Mouse (Mus musculus) forebrain, embryonic 13.5 days (tissue): ENCODE results near the gene Map4k4. TPM values are rescaled to one million over a fixed set of nuclear protein-coding genes. Genes with fewer than 3 reads are reported as not detected.

Experiments used
- ATAC-seq: fragments of 200-750 bp; cut with Nextera tagmentation; 2 replicates; pipeline ENCODE4 v1.8.0; 2017
- H3K27ac ChIP-seq: fragments of 300-500 bp; sonication (generic); 2 replicates; pipeline ENCODE4 v1.5.1; 2015; ENCODE audit warnings: inconsistent platforms, mild to moderate bottlenecking, moderate library complexity
- H3K27me3 ChIP-seq: fragments of 300-500 bp; sonication (generic); 2 replicates; pipeline ENCODE4 v1.6.1; 2015; ENCODE audit warnings: mild to moderate bottlenecking, inconsistent platforms
- H3K36me3 ChIP-seq: fragments of 300-500 bp; sonication (generic); 2 replicates; pipeline ENCODE4 v1.6.1; 2015; ENCODE audit warnings: mild to moderate bottlenecking, inconsistent platforms; ENCODE audit not compliant: poor library complexity, severe bottlenecking
- H3K4me1 ChIP-seq: fragments of 300-500 bp; sonication (generic); 2 replicates; pipeline ENCODE4 v1.6.1; 2015; ENCODE audit warnings: inconsistent platforms
- H3K4me2 ChIP-seq: fragments of 300-500 bp; sonication (generic); 2 replicates; pipeline ENCODE4 v1.6.1; 2015; ENCODE audit warnings: inconsistent platforms, mild to moderate bottlenecking, moderate library complexity
- H3K4me3 ChIP-seq: fragments of 300-500 bp; sonication (generic); 2 replicates; pipeline ENCODE4 v1.5.1; 2015; ENCODE audit warnings: mild to moderate bottlenecking, inconsistent platforms
- H3K9ac ChIP-seq: fragments of 300-500 bp; sonication (generic); 2 replicates; pipeline ENCODE4 v1.6.1; 2015; ENCODE audit warnings: mild to moderate bottlenecking, inconsistent platforms
- H3K9me3 ChIP-seq: fragments of 300-500 bp; sonication (generic); replicated peaks from 2 replicates; pipeline ENCODE4 v1.6.1; 2016; ENCODE audit warnings: inconsistent platforms
- WGBS: fragments of 180-500 bp; shearing (Covaris S2); methylation state at CpG from one replicate; pipeline ENCODE4 v1.1.7; 2015; 5-methylcytosine and 5-hydroxymethylcytosine counted together
- polyA plus RNA-seq: library from polyadenylated mRNA; unstranded; fragments of >200 nt; fragmentation: Nextera tagmentation; extraction: Ambion mirVana; gene quantifications from 2 replicates; pipeline ENCODE4 v1.2.1, GENCODE M21; 2015

Gene Map4k4
- polyA plus RNA-seq, 1 experiment from 2014 or later = 49.9 TPM

DNA sequence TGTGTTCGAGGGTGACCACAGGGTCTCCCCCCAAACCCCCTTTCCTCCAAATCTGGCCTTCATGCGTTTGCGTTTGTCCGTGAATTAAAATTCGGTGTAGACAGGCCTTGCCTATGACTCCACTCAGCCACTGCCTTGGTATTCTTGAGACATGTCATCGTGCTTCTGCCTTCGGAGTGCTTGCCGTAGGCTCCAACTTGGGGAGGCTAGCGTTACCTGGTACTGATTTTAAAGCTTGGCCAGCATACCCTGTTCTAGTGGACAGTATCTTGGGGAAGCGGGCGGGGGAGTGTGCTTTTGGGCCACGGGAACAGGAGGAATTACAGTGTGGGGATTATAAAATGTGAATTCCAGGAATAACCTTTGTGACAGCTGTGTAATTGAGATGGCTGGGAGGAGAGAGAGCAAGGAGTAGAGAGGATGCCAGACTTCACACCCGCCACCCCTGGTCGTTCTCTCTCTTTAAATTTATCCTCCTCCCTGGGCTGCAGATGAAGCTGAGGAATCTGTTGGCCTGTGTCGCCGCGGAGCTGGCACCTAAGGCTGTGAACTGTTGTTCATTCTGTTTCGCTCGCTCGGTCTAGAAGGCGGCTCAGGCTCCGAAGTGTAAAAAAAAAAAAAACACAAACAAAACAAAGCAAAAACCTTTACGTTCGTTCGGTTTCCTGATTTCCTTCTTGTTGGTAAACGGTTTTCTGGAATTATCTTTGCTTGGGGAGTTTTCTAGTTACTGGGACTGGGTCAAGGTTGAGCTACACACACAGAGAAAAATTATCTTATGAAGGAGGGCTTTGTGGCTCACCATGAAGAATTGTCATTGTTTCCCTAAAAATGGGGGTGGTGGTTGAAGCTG, 1.4 kb downstream of the Map4k4 start:
- peaks cover 51% of the 10 kb centered on the region for H3K4me1 ChIP-seq

DNA sequence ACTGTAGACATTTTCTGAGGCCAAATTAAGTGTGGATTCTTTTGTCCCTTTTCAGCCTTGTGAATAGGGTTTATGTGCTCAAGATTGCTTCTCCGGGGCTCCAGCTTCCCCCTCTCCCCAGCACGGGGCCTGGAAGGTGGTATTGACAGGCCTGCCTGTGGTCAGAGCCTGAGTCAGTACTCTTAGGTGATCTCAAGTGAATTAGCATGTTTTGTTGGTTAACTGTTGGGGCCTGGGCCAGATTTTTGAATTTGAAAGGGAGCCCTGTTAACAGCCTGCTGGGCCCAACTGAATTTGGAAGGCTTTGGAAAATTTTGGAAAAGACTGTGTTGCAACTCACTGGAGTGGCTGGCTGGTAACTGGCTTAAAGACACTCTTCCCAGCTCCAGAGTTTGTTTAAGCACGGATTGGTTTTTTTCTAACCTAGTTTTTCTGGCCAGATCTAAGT, 2.0 kb downstream of the Map4k4 start:
- Histone ChIP-seq H3K4me1 (peaks cover 58% of the 10 kb centered on the region), H3K9ac (peak overlapping the region; percentile 100), H3K4me2 (peak overlapping the region; percentile 83), H3K27me3 (no peaks in the 10 kb centered on the region), H3K36me3 (peaks cover 20% of the 10 kb centered on the region), H3K9me3 (no peaks in the 10 kb centered on the region), H3K4me3 (peak overlapping the region; percentile 96), H3K27ac (peak overlapping the region; percentile 99)
- no peak for ATAC-seq
- WGBS = under 1% methylated on average over 3 of the region's 3 CpGs

More for the DNA sequence above, 1.4 kb downstream of the Map4k4 start:
- Histone ChIP-seq H3K27ac (peak overlapping the region; percentile 99), H3K4me2 (peak overlapping the region; percentile 83), H3K4me3 (peak overlapping the region; percentile 96), H3K27me3 (no peaks in the 10 kb centered on the region), H3K9ac (peak overlapping the region; percentile 100), H3K9me3 (no peaks in the 10 kb centered on the region), H3K36me3 (peaks cover 20% of the 10 kb centered on the region)
- WGBS = under 1% methylated on average over 26 of the region's 26 CpGs
- ATAC-seq = no peak

- Histone ChIP-seq H3K27ac (no peak overlapping the region), H3K9ac (peak overlapping the region; percentile 30), H3K36me3 (peaks cover 23% of the 10 kb centered on the region), H3K9me3 (no peaks in the 10 kb centered on the region), H3K4me3 (peak overlapping the region; percentile 1; the same call in 1 of the 2 replicates), H3K4me2 (peak overlapping the region; percentile 83), H3K4me1 (peaks cover 73% of the 10 kb centered on the region), H3K27me3 (no peaks in the 10 kb centered on the region)
- WGBS = 89% methylated on average over 3 of the region's 3 CpGs
- no peak for ATAC-seq
Observed at GRCm38 (mm10) chr1:39904720-39905119, 4.0 kb downstream of the Map4k4 start.

DNA sequence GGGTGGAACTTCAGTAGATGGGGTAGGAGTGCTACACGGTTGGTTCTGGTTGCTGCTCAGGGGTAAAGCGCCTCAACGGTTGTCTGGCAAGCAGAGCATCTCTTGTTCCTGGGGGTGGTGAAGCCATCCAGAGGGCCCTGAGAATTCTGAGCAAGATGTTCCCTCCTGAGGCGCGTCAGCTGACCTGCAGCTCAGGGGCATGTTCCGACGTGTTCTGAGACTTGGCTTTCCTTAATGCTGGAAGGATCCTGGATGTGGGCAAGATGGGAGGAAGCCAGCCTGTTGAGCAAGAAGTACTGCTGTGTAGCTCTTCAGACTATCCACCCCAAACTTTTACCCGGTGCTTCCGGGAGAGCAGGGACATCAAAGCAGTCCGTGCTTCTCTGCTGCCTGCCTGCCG, 6.2 kb downstream of the Map4k4 start:
- H3K9ac ChIP-seq = no peak overlapping the region; the same call in 1 of the 2 replicates
- no peaks in the 10 kb centered on the region for H3K27me3 ChIP-seq
- WGBS = 77% methylated on average over 11 of the region's 11 CpGs
- H3K36me3 ChIP-seq = peaks cover 39% of the 10 kb centered on the region
- H3K4me3 ChIP-seq = no peak overlapping the region
- no peak for ATAC-seq
- peaks cover 88% of the 10 kb centered on the region for H3K4me1 ChIP-seq
- H3K4me2 ChIP-seq = peak overlapping the region; percentile 37
- H3K27ac ChIP-seq = no peak overlapping the region
- H3K9me3 ChIP-seq = no peaks in the 10 kb centered on the region

DNA sequence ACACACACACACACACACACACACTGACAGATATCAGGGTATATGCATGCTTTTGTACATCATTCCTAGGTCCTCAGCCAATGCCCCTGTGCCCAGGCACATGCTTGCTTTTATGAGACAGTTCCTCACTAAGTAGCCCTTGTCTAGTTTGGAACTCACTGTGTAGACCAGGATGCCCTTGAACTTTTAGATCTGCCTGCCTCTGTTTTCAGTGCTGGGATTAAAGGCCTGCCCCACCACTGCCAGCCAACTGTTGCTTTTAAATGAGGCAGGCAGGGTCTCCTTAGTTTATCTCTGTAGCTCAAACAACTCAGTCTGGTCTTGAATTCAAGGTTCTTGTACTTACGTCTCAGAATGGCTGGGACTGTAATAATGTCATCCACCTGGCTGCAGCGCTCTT, 8.3 kb downstream of the Map4k4 start:
- ATAC-seq = no peak
- Histone ChIP-seq H3K9ac (no peak overlapping the region), H3K4me2 (no peak overlapping the region), H3K4me1 (peaks cover 92% of the 10 kb centered on the region), H3K27ac (no peak overlapping the region), H3K27me3 (no peaks in the 10 kb centered on the region), H3K4me3 (no peak overlapping the region), H3K9me3 (no peaks in the 10 kb centered on the region), H3K36me3 (peaks cover 51% of the 10 kb centered on the region)
- 97% methylated on average over 2 of the region's 2 CpGs for WGBS

GRCm38 (mm10) chr1:39911446-39911845, 10.7 kb downstream of the Map4k4 start:
- no peak overlapping the region for H3K4me3 ChIP-seq
- WGBS = 73% methylated on average over 3 of the region's 3 CpGs
- H3K4me1 ChIP-seq = peaks cover 69% of the 10 kb centered on the region
- H3K9me3 ChIP-seq = no peaks in the 10 kb centered on the region
- no peaks in the 10 kb centered on the region for H3K27me3 ChIP-seq
- ATAC-seq = peak; percentile 46
- H3K9ac ChIP-seq = no peak overlapping the region
- H3K4me2 ChIP-seq = no peak overlapping the region
- H3K27ac ChIP-seq = no peak overlapping the region
- H3K36me3 ChIP-seq = peaks cover 49% of the 10 kb centered on the region

GRCm38 (mm10) chr1:39913256-39913655, 12.5 kb downstream of the Map4k4 start:
- Histone ChIP-seq H3K4me2 (no peak overlapping the region), H3K9me3 (no peaks in the 10 kb centered on the region), H3K9ac (no peak overlapping the region), H3K36me3 (peaks cover 55% of the 10 kb centered on the region), H3K4me3 (no peak overlapping the region), H3K4me1 (peaks cover 61% of the 10 kb centered on the region), H3K27ac (no peak overlapping the region), H3K27me3 (no peaks in the 10 kb centered on the region)
- WGBS = 86% methylated on average over 4 of the region's 4 CpGs
- ATAC-seq = no peak

DNA sequence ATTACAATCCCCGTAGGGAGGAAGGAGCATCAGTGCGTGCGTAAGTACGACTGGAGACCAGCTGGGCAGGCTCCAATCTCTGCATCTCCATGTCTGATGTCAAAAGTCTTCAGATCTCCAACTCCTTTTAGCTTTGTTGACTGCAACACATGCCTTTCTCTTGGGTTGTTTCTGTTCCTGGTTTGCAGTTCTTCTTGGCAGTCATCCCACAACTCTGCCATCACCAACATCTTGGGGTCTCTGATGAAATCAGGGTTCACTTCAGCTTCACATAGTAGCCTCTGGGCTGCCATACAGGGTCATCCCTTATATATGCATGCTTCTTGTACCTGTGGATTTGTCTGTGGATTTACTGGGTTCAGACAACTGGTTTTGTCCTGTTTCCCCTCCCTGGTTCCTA, 15.4 kb downstream of the Map4k4 start:
- no peak for ATAC-seq
- Histone ChIP-seq H3K36me3 (peaks cover 40% of the 10 kb centered on the region), H3K9ac (no peak overlapping the region), H3K27ac (no peak overlapping the region), H3K9me3 (no peaks in the 10 kb centered on the region), H3K4me3 (no peak overlapping the region), H3K4me2 (no peak overlapping the region), H3K4me1 (peaks cover 56% of the 10 kb centered on the region), H3K27me3 (no peaks in the 10 kb centered on the region)
- 95% methylated on average over 4 of the region's 4 CpGs for WGBS

DNA sequence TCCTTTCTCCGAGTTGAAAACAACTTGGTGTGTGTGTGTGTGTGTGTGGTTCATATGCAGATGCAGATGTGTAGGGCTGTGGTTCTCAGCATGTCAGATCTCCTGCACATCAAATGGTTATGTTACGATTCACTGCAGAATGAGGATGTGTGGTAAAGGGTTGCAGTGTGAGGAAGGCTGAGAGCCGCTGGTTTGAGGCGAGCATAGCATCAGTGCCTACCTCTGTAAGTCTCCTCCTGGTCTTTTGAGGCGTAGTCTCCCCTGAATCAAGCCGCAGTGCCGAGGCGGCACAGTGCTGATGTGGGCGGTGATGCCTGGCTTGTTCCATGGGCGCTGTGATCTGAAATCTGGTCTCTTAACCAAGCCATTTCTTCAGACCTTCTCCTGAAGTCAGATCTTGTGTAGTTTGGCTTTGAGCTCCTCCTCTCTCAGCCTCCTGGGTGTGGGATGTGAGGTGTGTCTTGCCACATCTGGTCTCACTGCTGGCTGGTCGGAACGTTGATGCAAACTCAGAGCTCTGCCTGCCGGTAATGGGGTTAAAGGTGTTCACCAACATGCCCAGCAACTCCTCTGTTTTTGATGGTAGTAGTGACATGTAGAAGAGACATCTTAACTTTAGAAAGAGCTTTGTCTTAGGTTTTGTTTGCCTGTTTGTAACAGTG, 17.3 kb downstream of the Map4k4 start:
- 90% methylated on average over 13 of the region's 13 CpGs for WGBS
- Histone ChIP-seq H3K36me3 (peaks cover 30% of the 10 kb centered on the region), H3K4me3 (no peak overlapping the region), H3K9me3 (no peaks in the 10 kb centered on the region), H3K27me3 (no peaks in the 10 kb centered on the region), H3K4me1 (peaks cover 61% of the 10 kb centered on the region), H3K27ac (no peak overlapping the region), H3K9ac (no peak overlapping the region), H3K4me2 (no peak overlapping the region)
- no peak for ATAC-seq

DNA sequence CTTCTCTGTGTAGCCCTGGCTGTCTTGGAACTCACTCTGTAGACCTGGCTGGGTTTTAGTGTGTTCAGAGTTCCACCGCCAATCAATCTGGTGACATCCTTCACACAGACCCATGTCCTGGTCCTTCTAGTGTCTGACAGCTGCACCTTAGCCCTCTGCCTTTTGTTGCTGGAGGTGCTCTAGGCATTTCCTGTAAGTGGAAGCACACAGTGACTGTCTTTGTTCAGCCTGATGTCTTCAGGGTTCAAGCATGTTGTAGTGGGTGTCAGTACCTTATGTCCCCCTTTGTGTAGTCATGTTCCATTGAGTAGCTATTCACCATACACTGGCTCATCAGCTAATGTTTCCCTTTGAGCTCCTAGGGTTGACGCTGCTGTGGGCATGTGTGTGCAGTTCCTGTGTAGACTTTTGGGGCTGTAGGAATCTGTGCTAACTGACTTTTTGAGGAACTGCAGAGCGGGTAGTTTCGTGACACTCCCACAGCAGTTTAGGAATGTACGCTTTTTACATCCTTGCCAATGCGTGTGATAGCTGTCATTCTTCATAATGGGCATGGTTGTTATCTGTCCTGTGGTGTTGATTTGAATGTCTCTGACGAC, 17.9 kb downstream of the Map4k4 start:
- H3K4me3 ChIP-seq = no peak overlapping the region
- peaks cover 23% of the 10 kb centered on the region for H3K36me3 ChIP-seq
- no peak overlapping the region for H3K27ac ChIP-seq
- H3K4me1 ChIP-seq = peaks cover 61% of the 10 kb centered on the region
- no peak overlapping the region for H3K4me2 ChIP-seq
- no peak overlapping the region for H3K9ac ChIP-seq
- H3K27me3 ChIP-seq = no peaks in the 10 kb centered on the region
- no peak for ATAC-seq
- WGBS = 81% methylated on average over 7 of the region's 7 CpGs
- H3K9me3 ChIP-seq = no peaks in the 10 kb centered on the region

- Histone ChIP-seq H3K9me3 (no peaks in the 10 kb centered on the region), H3K27me3 (no peaks in the 10 kb centered on the region), H3K9ac (no peak overlapping the region), H3K27ac (no peak overlapping the region), H3K36me3 (peaks cover 18% of the 10 kb centered on the region), H3K4me1 (peaks cover 74% of the 10 kb centered on the region), H3K4me2 (no peak overlapping the region), H3K4me3 (no peak overlapping the region)
- no peak for ATAC-seq
- WGBS = 85% methylated on average over 2 of the region's 2 CpGs
Observed at GRCm38 (mm10) chr1:39920616-39921015, 19.9 kb downstream of the Map4k4 start.

DNA sequence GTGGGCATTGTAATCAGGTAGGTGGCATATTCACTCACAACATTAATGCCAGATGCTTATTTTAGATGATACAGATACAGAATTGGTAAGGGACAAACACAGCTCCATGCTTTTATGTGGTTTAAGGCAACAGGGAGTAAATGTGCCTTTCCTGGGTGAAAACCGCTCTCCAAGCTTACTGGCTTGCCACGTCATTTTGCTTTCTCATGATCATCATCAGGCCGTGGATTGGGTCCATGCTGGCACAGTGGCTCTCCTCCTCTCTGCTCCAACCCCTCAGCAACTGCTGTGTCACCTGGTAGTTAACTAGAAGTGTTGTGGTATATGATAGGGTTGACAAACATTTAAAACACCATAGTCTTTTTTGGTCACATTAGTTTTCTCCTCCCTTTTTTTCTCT, 21.3 kb downstream of the Map4k4 start:
- ATAC-seq = no peak
- Histone ChIP-seq H3K9me3 (no peaks in the 10 kb centered on the region), H3K27ac (no peak overlapping the region), H3K9ac (no peak overlapping the region), H3K4me2 (no peak overlapping the region), H3K4me1 (peaks cover 82% of the 10 kb centered on the region), H3K27me3 (no peaks in the 10 kb centered on the region), H3K36me3 (peaks cover 24% of the 10 kb centered on the region), H3K4me3 (no peak overlapping the region)
- 82% methylated on average over 3 of the region's 3 CpGs for WGBS
